Mouse (Mus musculus) testis, postnatal 10 days (tissue): Measurements from ENCODE around the gene Hes1.
"Not testable (repeated sequence)": the region's sequence is repeated elsewhere in the genome, so short reads cannot be mapped to it uniquely, and the experiment has no call there.

Experiments
- DNase-seq: peaks from one replicate; pipeline ENCODE4 v3.0.0; 2021; ENCODE audit warnings: low spot score

Hes1 gene

DNA sequence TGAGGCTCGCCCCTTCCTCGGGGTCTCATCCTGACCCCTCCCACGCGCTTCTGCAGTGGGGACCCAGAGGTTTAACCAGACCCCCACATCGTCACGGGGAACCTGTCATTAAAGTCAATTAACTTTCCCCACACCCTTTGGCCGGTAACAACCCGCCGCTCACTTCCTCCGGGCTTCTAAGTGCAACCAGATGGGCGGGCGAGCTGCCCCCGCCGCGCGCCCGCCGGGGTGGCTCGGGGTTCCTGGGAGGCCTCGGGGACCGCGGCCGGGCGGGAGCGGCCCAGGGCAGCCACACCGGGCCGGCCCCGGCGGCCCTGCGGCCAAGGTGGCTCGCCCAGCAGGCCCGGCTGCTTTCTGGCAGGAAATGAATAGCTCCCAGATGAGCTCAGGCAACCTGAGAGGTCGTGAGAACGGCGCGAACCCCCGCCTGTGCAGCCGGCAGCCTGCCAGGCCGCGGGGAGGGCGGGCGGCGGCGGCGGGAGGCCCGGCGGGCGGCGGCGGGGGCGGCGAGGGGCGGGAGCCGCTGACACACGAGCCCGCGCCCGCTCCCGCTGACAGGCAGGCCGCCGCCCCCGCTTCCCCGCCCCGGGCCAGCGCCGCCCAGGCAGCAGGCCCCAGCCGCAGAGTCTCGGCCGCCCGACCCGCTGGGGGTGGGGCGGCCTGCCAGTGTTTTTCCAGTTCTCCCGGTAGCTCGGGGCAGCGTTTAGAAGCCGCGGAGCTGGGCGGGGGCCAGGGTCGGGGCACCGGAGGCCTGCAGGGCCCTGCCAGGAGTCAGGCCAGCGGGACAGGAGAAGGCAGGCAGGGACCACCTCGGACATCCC is 6.0 kb downstream of the Hes1 start:
- peak; percentile 92 for DNase-seq

- no peak for DNase-seq
Measured at GRCm38 (mm10) chr16:30070771-30071191, 6.6 kb downstream of the Hes1 start.

DNA sequence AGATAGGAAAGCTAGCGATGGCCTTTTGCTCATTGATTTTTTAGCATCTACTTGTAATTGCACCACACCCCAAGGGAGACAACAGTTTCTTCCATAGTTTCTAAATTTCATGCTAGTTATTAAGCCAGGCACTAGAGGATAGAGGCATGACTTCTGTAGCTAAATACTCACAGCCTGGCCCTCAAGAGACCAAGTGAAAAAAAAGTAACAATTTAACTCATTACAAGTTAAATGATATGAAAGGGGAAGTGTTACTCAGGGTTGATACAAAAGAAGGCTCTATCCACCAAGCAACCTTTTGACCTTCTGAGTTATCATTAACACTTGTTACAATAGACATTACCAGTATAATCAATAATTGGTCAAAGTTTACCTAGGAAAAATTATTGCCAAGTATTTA is 9.1 kb downstream of the Hes1 start:
- no peak for DNase-seq

- DNase-seq = no peak
Measured at GRCm38 (mm10) chr16:30081498-30081897, 17.3 kb downstream of the Hes1 start.

GRCm38 (mm10) chr16:30081980-30082379 is 17.8 kb downstream of the Hes1 start:
- DNase-seq = no peak

GRCm38 (mm10) chr16:30082965-30083364 is 18.8 kb downstream of the Hes1 start:
- DNase-seq = no peak

DNA sequence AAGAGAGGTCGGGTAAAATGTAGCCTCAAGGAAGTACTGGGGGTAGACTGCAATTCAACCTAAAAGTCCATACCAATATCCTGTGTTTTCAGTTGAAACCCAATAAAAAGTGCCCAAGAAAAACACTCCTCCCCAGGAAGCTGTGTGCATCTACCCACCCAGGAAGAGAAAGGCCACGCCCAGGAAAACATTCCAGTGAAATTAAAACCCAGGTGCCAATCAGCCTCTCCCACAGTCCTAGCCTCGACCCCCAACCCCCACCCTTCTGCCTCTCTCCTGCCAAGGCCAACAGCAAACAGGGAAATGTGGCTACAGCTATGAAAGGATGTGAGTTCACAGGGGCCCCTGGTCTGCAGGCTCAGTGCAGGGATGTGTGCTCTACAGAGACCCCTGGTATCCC is 19.4 kb downstream of the Hes1 start:
- no peak for DNase-seq

- DNase-seq = no peak
Measured at GRCm38 (mm10) chr16:30088646-30089045, 24.5 kb downstream of the Hes1 start.

GRCm38 (mm10) chr16:30090200-30090865 is 26.1 kb downstream of the Hes1 start:
- DNase-seq = no peak

GRCm38 (mm10) chr16:30096050-30096449 is 31.9 kb downstream of the Hes1 start:
- no peak for DNase-seq

GRCm38 (mm10) chr16:30096475-30096874 is 32.3 kb downstream of the Hes1 start:
- no peak for DNase-seq

DNA sequence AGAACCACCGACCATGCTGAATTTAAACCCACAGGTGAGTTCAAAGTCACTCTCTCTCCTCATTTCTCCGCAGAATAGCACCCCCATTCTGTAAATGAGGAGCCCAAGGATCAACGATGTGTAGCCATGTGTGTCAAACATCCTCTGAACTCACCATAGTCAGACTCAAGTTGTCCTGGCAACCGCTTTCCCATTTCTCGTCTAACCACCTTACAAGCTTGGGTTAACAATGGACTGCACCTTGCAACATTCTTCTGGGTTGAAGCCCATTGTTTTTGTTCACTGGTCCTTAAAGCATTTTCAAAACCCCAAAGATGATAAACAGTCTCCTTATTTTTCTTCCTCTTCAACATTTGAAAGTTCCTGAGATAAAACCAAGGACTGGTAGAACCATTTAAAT is 34.9 kb downstream of the Hes1 start:
- DNase-seq = no peak

- DNase-seq = no peak
Measured at GRCm38 (mm10) chr16:30102149-30102915, 38.1 kb downstream of the Hes1 start.

DNA sequence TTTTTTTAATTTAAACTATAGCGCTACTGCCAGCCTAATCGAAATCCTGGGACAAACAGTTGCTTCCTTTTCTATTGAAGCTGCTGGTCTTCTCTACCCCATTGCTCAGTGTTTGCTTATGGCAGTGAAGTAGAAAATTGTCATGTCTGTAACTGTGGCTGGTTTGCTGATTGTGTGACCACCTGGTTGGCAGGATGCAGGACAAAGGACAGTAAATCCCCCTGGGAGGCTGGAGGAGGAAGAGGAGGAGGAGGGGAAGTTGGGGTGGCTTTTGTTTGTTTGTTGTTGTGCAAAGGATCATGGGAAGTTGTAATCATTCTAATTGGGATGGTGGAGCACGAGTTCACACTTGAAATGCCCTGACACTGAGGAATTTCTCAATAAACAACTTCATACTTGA is 38.8 kb downstream of the Hes1 start:
- DNase-seq = no peak

DNA sequence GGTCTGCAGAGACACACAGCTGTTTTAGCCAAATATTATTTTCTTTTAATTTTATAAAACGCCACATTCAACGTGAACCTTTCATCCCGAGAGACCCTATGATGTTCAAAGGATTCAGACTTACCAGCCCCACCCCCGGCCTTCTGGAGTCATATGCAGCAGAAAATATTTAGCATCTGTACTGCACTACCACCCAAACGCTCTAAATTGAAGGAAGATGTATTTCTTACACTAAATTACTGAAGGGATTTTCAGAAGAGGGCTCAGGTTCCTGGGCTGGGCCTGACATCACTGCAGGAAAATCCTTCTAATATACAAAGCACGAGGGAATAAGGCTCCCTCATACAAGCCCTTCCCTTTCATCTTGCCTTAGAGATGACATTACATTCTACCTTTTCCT is 39.3 kb downstream of the Hes1 start:
- no peak for DNase-seq

- DNase-seq = no peak
Measured at GRCm38 (mm10) chr16:30104363-30104762, 40.2 kb downstream of the Hes1 start.

- no peak for DNase-seq
Measured at GRCm38 (mm10) chr16:30105476-30105875, 41.3 kb downstream of the Hes1 start.

DNA sequence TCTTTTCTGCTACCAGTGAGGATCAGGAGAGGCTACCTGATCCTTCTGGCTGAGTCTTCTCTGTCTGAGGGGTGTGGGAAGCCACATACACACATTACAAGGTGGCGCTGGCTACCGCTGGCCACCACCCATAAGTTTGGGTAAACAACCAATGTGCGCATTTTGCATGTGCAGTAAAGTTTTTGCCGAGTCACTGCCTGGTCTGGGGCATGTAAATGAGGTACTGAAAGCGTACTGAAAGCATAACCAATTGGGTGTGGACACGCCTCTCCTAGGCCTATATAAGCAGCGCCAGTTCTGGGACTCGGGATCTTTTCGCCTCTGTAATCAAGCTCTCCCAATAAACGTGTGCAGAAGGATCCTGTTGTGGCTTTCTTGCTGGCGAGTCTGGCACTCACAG is 44.0 kb downstream of the Hes1 start:
- not testable (repeated sequence) for DNase-seq

DNA sequence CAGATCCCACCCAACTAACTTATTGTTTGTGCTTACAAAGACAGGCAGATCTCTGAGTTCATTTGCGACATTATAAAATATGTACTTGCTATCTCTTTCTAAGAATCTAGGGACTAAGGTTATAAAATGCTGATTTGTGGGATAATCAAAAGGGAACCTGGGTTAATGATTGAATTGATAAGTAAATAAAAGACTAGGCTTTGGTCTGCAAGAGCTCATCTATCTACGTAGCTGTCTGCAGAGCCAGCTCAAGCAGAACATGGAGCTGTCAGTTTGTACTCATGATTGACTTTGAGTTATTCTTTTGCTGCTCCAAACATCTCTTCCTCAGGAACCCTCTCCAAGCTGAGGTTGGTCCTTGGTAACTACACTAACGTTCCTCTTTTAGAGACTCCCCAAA is 46.3 kb downstream of the Hes1 start:
- no peak for DNase-seq

DNA sequence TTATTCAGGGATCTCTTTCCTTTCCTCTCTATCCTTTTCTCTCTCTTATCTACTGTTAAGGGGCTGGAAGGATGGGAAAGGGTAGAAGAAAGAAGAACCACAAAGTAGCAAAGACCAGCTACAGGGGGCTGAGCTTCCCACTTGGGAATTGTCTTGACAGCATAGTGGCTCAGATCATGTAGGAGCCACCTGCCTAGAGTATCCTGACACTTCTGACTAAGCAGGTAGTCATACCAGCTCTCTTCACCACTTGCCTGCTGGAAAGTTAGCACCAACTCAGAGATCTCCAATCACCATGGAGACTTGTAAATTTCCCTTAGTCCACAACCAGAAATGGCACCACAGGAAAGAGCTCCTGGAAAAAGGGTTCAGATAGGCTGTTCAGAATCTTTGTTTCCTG is 46.9 kb downstream of the Hes1 start:
- DNase-seq = no peak

DNA sequence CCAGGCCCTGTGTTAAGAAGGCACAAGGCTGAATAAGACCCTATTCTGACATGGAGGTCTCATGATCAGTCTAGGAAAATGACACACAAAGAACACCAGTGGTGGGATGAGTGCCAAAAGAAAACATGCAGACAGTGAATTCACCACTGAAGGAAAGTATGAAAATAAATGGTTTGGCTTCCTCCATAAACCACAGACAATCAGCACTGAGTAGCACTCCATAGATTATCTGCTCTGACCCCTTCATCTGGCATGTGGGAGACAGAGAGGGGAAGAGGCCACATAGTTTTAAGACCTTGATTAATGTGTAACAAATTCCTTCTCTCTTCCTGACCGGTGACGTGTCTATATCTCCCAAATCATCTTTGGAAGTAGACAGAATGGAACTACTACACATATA is 47.4 kb downstream of the Hes1 start:
- no peak for DNase-seq

DNA sequence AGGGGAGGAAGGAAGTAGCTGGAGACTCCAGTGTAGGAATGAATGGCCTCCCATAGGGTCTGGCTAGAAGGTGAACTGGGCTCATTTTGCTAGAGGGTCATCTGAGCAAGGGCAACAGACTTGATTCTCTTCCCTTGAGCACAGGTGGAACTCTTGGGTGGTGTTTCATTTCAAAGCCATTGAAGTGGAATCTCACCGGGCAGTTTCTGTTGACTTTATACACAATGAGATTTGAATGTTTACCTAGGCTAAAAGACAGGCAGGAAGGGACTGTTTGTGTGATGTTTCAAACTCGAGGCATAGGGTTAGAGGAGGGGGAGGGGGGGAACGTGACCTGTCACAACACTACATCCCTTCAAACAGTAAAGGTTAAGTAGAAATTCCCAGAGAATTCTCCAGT is 49.0 kb downstream of the Hes1 start:
- no peak for DNase-seq

DNA sequence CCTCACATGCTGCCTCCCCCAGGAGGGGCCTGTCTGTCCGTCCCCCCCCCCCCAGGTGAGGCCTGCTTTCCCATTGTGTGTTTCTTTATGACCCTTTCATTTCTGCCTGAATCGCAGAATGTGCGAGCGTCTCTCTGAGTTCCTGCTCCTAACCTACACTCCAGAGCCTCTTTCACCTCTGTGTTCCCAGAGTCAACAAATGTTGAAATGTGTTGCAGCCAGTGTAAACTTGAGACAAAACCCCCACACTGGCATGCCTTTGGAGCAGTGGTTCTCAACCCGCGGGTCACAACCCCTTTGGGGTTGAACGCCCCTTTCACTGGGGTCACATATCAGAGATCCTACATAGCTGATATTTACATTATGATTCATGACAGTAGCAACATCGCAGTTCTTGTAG is 49.6 kb downstream of the Hes1 start:
- no peak for DNase-seq
